Comparison of ENCODE assay signal across 19 mouse cellular contexts in genomic region chr5:57396376-57396775, GRCm38 (mm10).
"Had no signal": no experiment of that assay in that cellular context is flagged by ENCODE, and none has a peak within 500 bp of the region (broad histone marks: within the 10 kb centered on the region; RNA-seq: fewer than 3 reads in every experiment).

No protein-coding gene starts in this region.

- H3K4me3 ChIP-seq: layer of hippocampus, adult 2 months; limb, embryonic 15.5 days; liver, embryonic 15.5 days; lung, embryonic 15.5 days; megakaryocyte, embryonic 14.5 days; midbrain, embryonic 10.5 days; midbrain, embryonic 13.5 days; stomach, embryonic 15.5 days had no signal

- H3K27ac ChIP-seq: layer of hippocampus, adult 2 months; limb, embryonic 15.5 days; liver, embryonic 15.5 days; lung, embryonic 15.5 days; midbrain, embryonic 10.5 days; midbrain, embryonic 13.5 days; stomach, embryonic 15.5 days had no signal

- H3K4me2 ChIP-seq: limb, embryonic 15.5 days; liver, embryonic 11.5 days; liver, embryonic 15.5 days; lung, embryonic 15.5 days; midbrain, embryonic 13.5 days; stomach, embryonic 15.5 days had no signal

- DNase-seq: kidney, adult 9 months; kidney, postnatal 25 days; layer of hippocampus, adult 9-11 months; lung, adult 18-20 months; lung, postnatal 10 days; lung, postnatal 36 days; right cerebral cortex, postnatal 14 days; right cerebral cortex, postnatal 4 days; spleen, adult 18-20 months; thymus, postnatal 25 days had no signal

- H3K9me3 ChIP-seq: limb, embryonic 15.5 days; liver, embryonic 15.5 days; lung, embryonic 15.5 days; megakaryocyte, embryonic 14.5 days; midbrain, embryonic 10.5 days; midbrain, embryonic 13.5 days; stomach, embryonic 15.5 days had no signal

- H3K27me3 ChIP-seq: limb, embryonic 15.5 days; liver, embryonic 15.5 days; lung, embryonic 15.5 days; megakaryocyte, embryonic 14.5 days; midbrain, embryonic 13.5 days; stomach, embryonic 15.5 days had no signal

- H3K36me3 ChIP-seq: limb, embryonic 15.5 days; liver, embryonic 15.5 days; lung, embryonic 15.5 days; midbrain, embryonic 10.5 days; midbrain, embryonic 13.5 days; stomach, embryonic 15.5 days had no signal

- H3K9ac ChIP-seq: limb, embryonic 15.5 days; liver, embryonic 15.5 days; lung, embryonic 15.5 days; midbrain, embryonic 13.5 days; stomach, embryonic 15.5 days had no signal

- H3K4me1 ChIP-seq: limb, embryonic 15.5 days; liver, embryonic 15.5 days; lung, embryonic 15.5 days; megakaryocyte, embryonic 14.5 days; midbrain, embryonic 10.5 days; midbrain, embryonic 13.5 days; stomach, embryonic 15.5 days had no signal

- ATAC-seq: midbrain, embryonic 13.5 days had no signal
